Mouse (Mus musculus) heart, postnatal 0 days (tissue): Measurements from ENCODE around the gene Pdzd2.

Experiments used
- CTCF ChIP-seq: IDR thresholded peaks from 2 replicates; pipeline ENCODE4 v1.5.1; 2016; ENCODE audit warnings: antibody characterized with exemption, control low read depth, low read depth
- EP300 ChIP-seq: IDR thresholded peaks from 2 replicates; pipeline ENCODE4 v1.6.1; 2016; ENCODE audit warnings: antibody characterized with exemption, low read depth

DNA sequence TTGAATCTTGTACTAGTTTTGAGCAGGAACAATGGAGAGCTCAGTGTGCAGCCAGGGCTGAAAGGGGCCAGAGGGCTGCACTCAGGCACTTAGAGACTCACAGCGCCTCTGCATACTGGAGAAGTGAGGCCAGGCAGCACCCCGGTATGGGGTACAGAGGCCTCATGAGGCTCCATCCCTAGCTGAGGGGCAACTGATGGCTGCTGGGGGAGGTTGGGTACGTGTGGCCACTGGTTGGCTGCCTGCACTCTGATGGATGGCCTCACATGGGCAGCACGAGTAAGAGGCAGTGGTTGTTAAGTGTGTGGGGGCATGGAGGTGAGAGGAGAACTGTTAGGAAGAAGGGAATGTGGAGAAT, 398.3 kb downstream of the Pdzd2 start:
- TF ChIP-seq CTCF (no peak), EP300 (no peak)
